Mouse (Mus musculus): ENCODE results near the gene AI481877.

- TF ChIP-seq CTCF (conservative IDR thresholded peaks at IDR 0.05; ENCODE audit: insufficient read depth, insufficient read length, low read depth, low read length), result no peak
- TF ChIP-seq POLR2A (IDR thresholded peaks at IDR 0.05; ENCODE audit: low read depth, low read length), result no peak
Measured at GRCm38 (mm10) chr4:59160959-59161670, 22.3 kb upstream of the AI481877 start.
